Mouse (Mus musculus) A20 (cell line): ENCODE results near the gene Palm2.

ENCODE experiments used
- DNase-seq: peaks from one replicate; pipeline ENCODE4 v3.0.0-alpha.2; 2011; ENCODE audit warnings: low read depth, low spot score

The Palm2 gene

DNA sequence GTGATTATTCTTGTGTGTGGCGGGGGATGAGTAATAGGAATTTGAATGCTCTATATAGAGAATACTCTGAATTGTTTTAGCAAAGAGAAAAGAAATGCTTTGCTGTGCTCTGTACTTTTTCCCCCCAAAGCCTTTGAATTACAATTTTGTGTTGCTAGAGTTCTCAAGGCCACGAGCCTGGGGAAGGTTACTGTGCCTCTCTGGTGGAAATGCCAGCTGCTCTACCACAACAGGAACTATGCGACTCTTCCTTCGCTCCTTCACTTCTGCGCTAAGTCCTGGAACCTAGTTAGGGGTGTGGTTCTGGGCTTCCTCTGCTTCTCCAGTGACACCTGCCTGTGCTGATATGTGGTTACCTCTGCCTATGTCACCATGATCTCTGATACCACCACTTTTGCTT is 178.7 kb downstream of the Palm2 start:
- no peak for DNase-seq

DNA sequence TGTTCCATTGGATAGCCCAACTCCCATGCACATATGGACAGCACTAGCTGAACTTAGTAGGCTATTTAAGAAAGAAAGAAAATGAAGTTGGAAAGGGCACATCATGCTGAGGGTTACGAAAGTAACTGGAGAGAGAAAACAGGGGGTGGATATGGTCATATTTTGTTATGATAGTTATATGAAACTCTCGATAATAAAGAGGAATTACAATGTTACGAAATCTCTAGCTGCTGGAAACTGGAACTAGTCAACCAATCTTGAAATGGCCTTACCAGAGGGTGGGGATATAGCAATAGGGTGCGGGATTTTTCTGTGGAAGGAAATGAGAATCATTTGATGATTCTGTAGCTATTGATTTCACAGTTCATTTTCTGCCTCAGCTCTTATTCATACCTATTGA is 180.6 kb downstream of the Palm2 start:
- no peak for DNase-seq

DNA sequence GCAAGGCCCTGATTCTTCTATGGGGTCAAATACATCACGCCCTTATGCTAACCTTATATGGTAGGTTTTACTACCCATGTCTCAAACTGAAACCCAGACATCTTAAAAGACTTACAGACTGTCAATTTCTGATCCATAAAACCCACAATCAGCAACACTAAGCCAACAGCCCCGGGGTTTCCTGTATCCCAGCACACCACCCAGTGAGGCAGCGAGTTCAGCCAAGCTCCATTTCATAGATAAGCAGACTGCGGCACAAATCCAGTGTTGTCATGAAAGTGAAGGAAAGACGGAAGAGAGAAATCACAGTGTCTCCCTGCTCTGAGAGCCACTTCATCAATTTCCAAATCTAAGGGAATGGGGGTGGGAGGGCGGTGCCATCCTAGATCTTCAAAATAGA is 184.7 kb downstream of the Palm2 start:
- no peak for DNase-seq

DNA sequence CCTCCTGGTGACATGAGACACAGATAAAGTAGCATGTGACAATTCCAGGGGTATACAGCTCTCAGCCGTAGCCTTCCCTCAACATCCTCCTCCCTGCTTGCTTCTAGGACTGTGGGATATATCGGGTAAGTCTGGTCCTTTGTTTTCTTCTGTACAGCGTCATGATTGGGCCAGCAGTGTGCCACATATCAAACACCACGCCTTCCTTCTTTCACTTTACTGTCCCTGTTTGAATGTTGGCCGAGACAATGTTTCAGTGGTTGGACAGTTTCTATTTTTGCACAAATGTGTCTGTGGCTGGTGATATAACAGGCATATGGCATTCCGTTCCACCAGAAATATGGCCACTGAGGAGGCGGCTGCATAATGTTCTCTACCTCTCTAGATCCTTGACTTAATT is 188.8 kb downstream of the Palm2 start:
- no peak for DNase-seq

DNA sequence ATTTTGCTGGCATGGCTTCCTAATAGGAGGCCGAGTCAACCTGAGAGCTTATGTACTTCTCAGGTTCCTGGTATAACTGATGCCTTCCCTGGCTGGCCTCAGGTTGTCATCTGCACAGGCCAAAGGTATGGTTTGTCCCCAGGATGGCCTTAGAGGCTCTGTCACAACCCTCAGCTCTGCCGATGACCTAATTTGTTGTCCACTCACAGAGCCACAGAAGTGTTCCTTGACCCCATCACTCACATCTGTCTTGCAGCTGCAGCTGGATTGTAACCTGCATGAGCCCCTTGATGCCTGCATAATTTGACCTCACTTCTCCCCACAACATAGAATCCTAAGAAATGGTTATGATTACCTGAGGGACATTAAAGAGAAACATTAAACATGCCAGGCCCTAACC is 190.8 kb downstream of the Palm2 start:
- no peak for DNase-seq

DNA sequence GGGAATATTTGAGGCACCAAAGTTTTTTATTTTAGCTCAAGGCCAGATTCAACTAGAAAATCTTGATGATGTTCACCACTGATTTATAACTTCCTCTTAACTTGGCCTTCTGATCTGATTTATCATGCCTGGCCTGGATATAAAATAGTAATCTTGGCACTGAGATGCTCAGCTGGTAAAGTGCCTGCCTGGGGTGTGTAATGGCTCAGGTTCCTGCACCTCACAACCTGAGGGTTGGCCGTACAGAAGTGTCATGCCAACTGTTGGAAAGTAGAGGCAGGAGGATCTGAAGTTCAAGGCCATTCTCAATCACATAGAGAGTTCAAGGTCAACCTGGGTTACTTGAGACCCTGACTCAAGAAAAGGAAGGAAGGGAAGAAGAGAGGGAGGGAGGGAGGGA is 191.3 kb downstream of the Palm2 start:
- no peak for DNase-seq

DNA sequence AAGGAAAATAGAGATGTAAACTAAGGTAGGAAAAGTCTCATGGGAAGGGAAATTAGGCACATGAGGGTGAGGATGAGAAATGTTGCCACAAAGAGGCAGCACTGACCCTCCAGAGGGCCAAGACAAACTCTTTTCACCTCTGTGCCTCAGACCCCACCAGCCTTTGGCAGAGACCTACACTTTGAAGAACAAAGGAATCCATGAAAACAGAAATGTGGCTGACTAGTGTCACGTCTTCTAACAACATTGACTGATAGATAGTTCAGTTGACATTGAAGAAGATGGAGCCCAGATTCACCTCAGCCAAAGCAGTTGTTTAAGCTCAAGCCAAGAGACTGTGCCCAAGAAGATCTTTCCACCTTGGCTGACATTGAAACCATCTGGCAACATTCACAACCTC is 191.7 kb downstream of the Palm2 start:
- no peak for DNase-seq

DNA sequence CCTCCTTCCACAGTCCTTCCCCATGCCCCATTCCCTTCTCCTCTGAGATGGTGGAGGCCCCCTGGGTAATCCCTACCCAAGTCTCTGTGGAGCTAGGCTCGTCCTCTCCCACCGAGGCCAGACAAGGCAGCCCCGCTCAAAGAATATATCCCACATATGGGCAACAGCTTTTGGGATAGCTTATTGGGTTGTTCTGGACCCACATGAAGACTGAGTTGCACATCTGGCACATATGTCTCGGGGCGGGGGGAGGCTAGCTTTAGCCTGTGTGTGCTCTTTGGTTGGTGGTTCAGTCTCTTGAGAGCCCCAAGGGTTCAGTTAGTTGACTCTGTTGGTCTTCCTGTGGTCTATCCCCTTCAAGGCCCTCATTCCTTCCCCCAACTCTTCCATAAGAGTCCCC is 192.9 kb downstream of the Palm2 start:
- DNase-seq, result no peak

DNA sequence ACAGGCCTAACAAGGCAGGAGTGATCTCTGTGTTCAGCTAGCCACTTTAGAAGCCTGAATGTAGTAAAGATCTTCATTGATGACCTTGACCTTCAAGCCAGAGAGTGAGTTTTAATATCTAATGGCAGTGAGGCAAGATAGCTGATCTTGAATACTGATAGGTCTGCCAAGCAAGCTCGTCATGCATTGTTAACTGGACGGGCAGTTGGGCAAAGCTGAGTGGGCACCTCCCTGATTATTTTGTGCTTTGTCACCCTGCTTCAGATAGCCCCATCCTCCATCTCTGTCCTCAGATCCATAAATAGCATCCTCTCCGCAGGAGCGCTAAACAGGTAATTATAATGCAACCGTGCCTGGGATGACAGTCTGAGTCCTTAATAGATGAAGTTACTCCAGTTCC is 198.3 kb downstream of the Palm2 start:
- no peak for DNase-seq

DNA sequence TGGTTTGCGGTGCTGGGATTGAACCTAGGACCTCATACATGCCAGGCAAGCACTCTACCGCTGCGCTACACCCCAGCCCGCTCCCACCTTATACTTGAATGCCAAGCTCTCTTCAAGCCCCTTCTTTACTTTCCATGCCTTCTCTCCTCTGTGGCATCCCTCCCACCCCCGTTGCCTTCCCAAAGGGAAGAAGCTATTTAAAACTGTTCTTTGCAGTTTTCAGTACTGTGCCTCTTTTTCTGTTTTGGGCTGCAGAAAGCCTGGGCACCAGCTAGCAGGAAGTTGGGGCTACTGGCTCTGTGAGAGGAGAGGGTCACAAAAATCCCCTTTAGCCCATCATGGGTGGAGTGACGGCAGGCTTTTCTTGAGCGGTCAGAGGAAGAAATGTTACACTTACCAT is 199.0 kb downstream of the Palm2 start:
- DNase-seq, result no peak

DNA sequence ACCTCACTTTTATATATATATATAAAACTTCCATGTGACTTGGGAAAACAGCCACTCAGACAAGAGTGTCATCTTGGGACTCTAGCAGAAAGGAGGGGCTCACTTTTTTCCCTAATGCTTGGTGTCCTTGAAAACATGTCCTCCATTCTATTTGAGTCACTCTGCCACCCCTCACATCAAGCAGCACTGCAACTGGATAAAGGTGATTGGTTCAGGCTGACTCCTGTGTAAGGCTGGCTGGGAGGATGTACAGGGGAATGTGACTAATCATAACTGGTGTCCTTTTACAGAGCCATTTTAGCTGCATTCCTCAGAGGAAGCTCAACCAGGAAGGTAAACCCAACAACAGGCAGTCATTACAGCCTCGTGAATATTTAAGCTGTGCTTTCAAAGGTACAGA is 200.9 kb downstream of the Palm2 start:
- DNase-seq, result no peak

DNA sequence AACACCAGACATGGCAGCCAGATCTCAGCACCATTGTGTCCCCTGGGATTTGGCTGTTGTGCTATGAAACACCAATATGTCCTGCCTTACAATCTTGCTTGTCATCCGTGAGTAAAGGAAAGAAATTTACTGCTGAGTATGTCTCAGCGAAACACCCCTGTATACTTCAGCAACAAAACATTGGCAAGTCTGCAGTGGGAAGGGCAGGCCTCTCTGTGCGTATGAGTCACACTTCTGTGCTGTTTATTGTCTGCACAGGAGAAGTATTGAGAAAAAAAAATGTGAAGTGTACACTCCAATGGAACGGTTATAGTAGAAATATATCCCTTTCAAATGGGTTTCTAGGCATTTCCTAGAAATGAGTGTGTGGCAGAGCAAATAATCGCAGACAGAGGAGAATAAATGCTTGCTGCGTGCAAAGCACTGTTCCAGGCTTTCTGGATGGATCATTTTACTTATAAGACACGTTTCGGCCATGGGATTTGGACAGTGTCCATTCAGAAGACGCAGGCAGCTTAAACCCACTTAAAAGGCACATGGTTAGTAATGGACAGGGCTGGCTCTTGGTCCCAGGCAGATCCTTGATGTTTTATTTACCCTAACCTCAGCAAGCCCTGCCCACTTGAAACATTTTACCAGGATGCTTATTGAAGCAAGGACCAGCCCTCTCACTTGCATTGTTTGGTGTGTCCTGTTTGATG is 202.9 kb downstream of the Palm2 start:
- DNase-seq, result no peak

DNA sequence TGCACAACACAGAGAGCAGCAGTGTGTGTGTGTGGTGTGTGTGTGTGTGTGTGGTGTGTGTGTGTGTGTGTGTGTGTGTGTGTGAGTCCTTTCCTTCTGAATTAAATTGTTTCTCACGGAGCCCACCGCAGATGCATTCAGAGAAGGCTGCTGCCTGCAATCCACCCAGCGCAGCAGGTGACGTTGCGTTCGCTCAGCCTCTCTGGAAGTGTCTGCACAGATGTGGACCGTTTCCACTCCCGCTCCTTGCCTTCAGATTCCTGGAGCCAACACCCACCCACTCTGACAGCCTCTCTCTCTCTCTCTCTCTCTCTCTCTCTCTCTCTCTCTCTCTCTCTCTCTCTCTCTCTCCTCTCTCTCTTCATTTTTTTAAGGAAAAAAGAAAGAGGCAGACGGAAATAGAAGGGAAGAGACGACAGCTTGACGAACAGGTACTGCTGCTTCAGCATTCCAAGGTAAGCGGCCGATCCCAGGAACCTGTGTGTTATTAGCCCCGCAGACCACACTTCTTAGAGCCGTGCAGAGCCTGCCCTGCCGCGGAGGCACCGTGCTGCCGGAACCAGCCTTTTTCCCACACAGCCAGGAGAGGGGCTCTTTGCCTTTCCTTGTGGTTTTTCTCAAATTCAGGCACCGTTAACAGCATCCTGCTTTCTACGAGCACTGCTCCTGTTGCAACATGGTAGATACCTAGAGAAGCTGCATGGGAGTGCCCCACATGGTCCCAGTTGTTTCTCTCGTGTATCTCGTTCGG is 203.8 kb downstream of the Palm2 start:
- no peak for DNase-seq

DNA sequence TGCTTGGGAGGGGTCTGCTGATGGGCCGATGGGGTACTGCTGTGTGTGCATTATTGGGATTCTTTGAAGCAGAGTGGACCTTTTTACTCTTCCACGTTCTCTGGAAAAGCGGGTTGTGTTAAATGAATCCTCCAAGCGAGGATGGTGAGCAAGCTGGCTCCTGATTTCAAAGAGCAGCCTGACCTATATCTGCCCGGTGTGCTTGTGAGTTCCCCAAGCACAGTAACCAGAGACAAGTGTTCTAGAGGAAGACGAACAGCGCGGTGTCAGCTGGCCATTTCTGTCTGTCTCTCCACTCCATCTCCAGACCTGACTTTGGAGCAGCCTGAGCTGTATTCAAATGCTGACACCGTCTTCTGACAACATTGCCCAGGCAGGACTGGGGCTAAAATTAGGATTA is 204.9 kb downstream of the Palm2 start:
- DNase-seq, result no peak

DNA sequence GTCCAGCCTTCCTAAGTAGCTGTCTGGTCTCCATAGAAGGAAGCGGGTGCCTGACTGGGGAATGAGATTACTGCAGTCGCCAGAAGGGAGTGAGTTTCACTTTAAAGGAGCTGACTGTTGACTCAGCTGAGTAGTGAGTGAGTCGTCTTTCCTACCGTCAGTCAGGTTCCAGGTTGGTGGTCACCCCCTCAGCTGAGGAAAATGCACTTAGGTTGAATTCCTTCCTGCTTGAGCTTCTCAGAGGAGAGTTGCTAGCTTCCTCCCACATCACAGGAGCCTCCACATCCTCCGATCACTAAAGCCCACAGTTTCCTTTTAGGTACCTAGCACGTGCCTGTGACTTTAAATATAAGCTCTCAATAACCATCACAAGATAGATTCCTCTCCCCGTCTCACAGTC is 206.2 kb downstream of the Palm2 start:
- no peak for DNase-seq

DNA sequence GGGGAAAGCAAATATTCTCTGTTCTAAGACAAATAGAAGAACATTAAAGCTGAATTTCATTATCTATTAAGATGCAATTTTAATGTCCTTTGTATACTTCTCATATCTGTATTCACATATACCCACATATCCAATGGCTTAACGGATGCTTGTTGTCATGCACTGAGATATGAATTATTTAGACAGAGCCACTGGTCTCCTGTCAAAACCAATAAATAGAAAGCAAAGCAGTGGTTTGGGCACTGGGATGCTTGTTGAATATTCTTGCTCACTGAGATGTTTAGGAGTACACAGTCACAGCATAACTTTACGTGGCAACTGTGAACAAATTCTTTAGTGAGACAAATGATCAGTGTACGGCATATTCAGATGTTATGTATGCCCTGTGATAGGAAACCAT is 206.9 kb downstream of the Palm2 start:
- DNase-seq, result no peak

DNA sequence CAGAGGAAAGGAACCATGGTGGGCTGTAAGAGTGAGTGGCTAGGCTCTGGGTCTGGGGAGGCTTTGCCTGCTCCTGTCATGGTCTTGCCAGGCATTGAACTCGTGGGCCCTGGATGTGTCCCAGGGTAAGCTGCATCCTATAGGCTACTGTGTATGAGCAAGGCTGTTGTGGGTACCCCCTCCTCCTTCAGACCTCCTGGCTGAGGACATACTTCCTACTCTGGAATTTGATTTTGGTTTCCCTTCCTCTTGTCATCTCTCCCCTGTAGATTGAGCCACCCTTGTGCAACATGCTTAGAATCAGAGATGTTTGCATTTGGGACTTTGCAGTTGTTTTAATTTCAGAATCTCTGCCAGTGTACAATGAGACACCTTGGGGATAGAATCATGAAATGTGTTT is 216.9 kb downstream of the Palm2 start:
- DNase-seq, result no peak

DNA sequence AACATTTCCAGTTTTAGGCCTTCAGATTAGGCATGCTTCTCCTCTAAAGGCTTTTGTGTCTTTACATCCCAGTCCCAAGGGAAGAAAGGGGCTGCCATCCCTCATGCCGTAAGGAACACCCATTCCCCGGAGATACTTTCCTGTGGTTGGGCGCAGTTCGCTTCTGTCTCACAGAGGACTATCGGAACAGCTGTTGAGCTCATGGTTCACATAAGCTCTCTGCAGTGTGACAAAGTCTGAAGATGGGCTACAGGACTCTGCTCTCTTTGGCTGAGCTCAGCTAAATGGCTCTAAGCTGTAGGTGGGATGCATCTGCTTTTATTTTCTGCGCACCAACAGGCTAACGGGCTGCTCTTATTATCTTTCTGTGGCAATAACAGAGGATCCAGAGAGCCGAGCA is 217.5 kb downstream of the Palm2 start:
- no peak for DNase-seq

DNA sequence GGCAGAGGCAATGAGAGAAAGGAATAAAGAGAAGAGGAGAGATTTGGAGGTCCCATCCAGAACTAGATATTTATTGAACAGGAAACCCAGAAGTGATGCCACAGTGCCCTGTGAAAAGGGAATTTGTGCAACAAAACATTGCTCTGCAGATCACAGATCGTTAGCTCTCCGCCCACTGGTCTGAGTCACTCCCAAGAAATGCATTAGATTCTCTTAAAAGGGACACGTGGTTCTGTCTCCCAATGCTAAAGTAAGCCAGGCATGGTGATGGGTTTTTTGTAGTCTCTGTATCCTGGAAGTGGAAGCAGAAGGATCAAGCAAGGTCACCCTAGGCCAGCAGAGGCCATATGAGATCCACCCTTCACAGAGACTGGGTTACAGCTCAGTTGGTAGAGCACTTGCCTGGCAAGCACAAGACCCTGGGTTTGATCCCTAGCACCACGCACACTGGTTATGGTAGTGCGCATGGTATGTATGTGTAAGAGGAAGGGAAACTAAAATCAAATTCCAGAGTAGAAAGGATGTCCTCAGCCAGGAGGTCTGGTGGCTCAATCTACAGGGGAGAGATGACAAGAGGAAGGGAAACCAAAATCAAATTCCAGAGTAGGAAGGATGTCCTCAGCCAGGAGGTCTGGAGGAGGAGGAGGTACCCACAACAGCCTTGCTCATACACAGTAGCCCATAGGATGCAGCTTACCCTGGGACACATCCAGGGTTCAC is 218.3 kb downstream of the Palm2 start:
- no peak for DNase-seq

DNA sequence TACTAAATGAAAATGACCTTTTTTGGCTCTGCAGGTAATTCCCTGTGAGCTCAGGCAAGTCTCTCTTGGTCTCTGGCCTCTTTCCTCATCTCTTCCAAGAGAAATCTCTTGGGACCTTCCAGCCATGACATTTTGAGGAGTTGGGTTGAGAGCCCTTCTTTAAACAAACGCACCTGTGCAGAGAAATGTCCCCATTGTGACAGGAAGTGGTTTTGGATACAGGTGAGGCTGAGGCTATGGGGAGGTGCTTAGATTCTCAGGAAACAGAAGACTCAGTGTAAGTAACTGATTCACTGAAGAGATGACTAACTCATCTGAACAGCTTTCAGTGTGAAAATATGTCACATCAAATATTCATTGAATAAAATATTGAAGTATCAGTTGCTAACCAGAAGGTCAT is 221.9 kb downstream of the Palm2 start:
- DNase-seq, result no peak

DNA sequence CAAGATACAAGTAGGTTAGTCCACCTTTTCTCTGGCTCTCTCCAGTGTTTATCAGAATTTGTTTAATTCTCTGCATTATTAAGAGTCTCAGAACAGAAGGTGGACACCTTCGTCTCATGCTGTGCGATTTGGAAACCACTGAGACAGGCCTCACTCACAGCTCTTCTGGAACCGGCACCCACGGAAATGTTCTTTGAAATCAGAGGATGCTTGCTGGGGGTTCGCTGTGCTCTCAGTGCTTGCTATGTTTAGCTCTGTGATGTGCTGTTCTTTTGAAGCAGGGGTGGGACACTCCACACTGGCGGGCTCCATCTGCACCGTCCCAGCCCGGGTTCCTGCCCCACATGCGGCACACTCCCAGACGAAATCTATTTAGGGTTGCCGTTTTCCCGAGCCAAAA is 222.3 kb downstream of the Palm2 start:
- no peak for DNase-seq

DNA sequence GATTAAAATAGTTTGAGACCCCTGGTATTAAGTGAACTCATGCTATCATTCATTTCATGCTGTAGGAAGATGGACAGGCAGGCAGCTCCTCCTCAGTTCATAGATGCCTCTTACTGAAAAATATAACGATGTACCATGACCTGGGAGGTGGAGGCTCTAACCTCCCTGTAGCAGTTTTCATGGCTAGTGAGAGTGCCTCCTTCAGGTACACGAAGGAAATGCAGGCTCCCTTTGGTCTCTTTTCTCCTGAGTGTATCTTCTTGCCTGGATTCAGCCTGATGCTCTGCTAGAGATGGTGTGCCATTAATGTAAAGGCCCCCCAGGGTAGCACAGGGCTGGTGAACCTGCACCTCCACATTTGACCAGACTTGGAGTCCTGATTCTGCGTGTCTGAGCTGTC is 222.8 kb downstream of the Palm2 start:
- no peak for DNase-seq

DNA sequence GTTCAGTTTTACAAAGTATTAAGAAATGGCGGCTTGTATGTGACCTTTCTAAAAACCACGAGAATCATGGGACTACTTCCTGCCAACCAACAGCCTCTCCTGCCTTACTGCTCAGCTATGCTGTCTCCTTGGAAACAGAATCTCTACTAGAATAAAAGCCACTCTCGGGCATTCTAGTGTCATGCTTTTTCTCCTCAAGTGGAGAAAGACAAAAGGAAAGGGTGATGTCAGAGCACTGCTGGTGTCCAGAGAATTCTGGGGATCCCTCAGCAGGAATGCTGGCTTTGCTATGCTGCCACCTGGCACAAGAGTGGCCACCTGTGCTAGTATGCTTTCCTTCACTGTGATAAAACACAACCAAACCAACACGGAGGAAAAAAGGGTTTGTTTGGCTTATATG is 226.4 kb downstream of the Palm2 start:
- no peak for DNase-seq
